ENCODE assay signal across 8 mouse cellular contexts in genomic region chr2:150909429-150910039, GRCm38 (mm10). TPM values are rescaled to one million over a fixed set of nuclear protein-coding genes. Genes with fewer than 3 reads are reported as not detected.
DNase-seq lines count a peak whose midpoint lies in the region; ATAC-seq lines count a peak whose summit lies in the region.

No protein-coding gene starts in this region.

- under 1% methylated on average over 35 of the region's 35 CpGs for WGBS in hindbrain, embryonic 14.5 days

- peak overlapping the region; percentile 56 for H3K9ac ChIP-seq in hindbrain, embryonic 14.5 days

- H3K27me3 ChIP-seq in hindbrain, embryonic 14.5 days (ENCODE audit: control insufficient read depth, insufficient read depth, low read length) = no peaks in the 10 kb centered on the region

- H3K36me3 ChIP-seq in hindbrain, embryonic 14.5 days (replicated peaks; ENCODE audit: control insufficient read depth, insufficient read depth) = no peaks in the 10 kb centered on the region

- DNase-seq in NIH3T3 (ENCODE audit: low read depth) = peak; percentile 98
- DNase-seq in cerebellum, postnatal 10 days = peak; percentile 95 to 98
- peak; percentile 81 to 82 for DNase-seq in frontal cortex, postnatal 14 days (ENCODE audit: low spot score in 2 of 2)
- DNase-seq in hindbrain, embryonic 14.5 days (ENCODE audit: low spot score) = peak; percentile 96
- peak; percentile 80 to 82 for DNase-seq in layer of hippocampus, postnatal 36 days
- peak; percentile 97 for DNase-seq in lung, postnatal 36 days
- peak; percentile 98 for DNase-seq in retina, postnatal 1 day
- DNase-seq in urinary bladder, adult 18-20 months (ENCODE audit: low spot score in 2 of 2) = peak; percentile 92 to 97

- H3K27ac ChIP-seq in hindbrain, embryonic 14.5 days = peak overlapping the region; percentile 71

- H3K9me3 ChIP-seq in hindbrain, embryonic 14.5 days (ENCODE audit: control insufficient read depth, low read length) = no peaks in the 10 kb centered on the region

- H3K4me1 ChIP-seq in hindbrain, embryonic 14.5 days (replicated peaks; ENCODE audit: control insufficient read depth, insufficient read depth, low read length) = peaks cover 5% of the 10 kb centered on the region; the same call in 1 of the 2 replicates

- ATAC-seq in hindbrain, embryonic 14.5 days (ENCODE audit: low FRiP score) = peak; percentile 93

- peak overlapping the region; percentile 69 for H3K4me2 ChIP-seq in hindbrain, embryonic 14.5 days (replicated peaks)

- peak overlapping the region; percentile 69 for H3K4me3 ChIP-seq in hindbrain, embryonic 14.5 days (replicated peaks; ENCODE audit: low read length)

RNA-seq across cellular contexts. Expression of gene Gins1, which starts 4.3 kb away (rescaled TPM):
- polyA plus RNA-seq in hindbrain, embryonic 14.5 days (2014; fragmentation: Nextera tagmentation; extraction: Ambion mirVana) = 16.0 and 17.5 TPM in 2 replicates
- total RNA-seq in layer of hippocampus, postnatal 36 days (2021) = 1 to 10 TPM; 1.5 TPM

RNA-seq across cellular contexts. Expression of gene Abhd12, which starts 5.0 kb away (rescaled TPM):
- 126 and 136 TPM in 2 replicates for polyA plus RNA-seq in hindbrain, embryonic 14.5 days (2014; fragmentation: Nextera tagmentation; extraction: Ambion mirVana)
- total RNA-seq in layer of hippocampus, postnatal 36 days (2021) = 100 to 1,000 TPM; 301 to 309 TPM

Comparison
In these comparisons a context has a peak if more than half of its experiments do, and no peak if none do; other contexts are left out.
1. Peak in every context shown above with its lines: DNase-seq, ATAC-seq, H3K4me3 ChIP-seq and H3K27ac ChIP-seq.